Mouse (Mus musculus) G1E (cell line): ENCODE data around the gene Ints12.
A peak's percentile ranks its signal among the peaks of the same experiment; 100 is the strongest.

Experiments
- CTCF ChIP-seq: IDR thresholded peaks from 2 replicates; pipeline ENCODE4 v1.5.1; 2012; ENCODE audit warnings: low read depth, low read length, inconsistent platforms, mixed read lengths
- GATA1 ChIP-seq: IDR thresholded peaks from 2 replicates; pipeline ENCODE4 v1.6.1; 2012; ENCODE audit warnings: borderline replicate concordance, low read length, inconsistent platforms, mixed read lengths
- POLR2AphosphoS5 ChIP-seq: IDR thresholded peaks from 2 replicates; pipeline ENCODE4 v1.6.1; 2012; ENCODE audit warnings: low read depth, low read length, inconsistent platforms; ENCODE audit not compliant: insufficient replicate concordance
- TAL1 ChIP-seq: conservative IDR thresholded peaks from 2 replicates; pipeline ENCODE4 v1.6.1; 2012; ENCODE audit warnings: low read depth, low read length, inconsistent platforms, mixed read lengths

DNA sequence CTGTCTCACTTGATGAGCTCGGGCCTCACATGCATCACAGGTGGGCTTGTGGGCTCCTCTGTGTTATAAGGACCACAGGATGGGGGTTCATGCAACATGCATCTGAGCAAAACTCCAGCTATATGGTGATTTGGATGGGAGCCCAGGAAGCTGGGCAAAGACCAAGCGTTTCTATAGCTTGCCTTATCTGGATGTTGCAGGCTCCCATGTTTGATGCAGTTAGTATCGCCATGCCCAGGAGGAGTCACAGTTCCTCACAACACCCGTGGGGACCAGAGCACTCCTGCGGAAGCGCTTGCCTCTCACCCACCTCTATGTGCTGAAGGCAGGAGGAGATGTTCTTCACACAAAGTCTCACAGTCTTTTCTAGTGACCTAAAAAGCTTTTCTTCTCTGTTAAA, 50.2 kb downstream of the Ints12 start:
- no peak for TF ChIP-seq CTCF
- TF ChIP-seq GATA1, result no peak
- TF ChIP-seq TAL1, result peak; percentile 57
- no peak for TF ChIP-seq POLR2AphosphoS5
